Mouse (Mus musculus) stomach, postnatal 0 days (tissue): ENCODE measurements around the gene Olfr1370.

Source experiments
- CTCF ChIP-seq: IDR thresholded peaks from 2 replicates; pipeline ENCODE4 v1.5.1; 2016; ENCODE audit warnings: antibody characterized with exemption, low read depth, mild to moderate bottlenecking, moderate library complexity
- EP300 ChIP-seq: optimal IDR thresholded peaks from 2 replicates; pipeline ENCODE3; 2016; ENCODE audit warnings: antibody characterized with exemption

GRCm38 (mm10) chr13:21114121-21114520, 39.4 kb upstream of the Olfr1370 start:
- TF ChIP-seq CTCF, result no peak
- TF ChIP-seq EP300, result no peak
